Mouse (Mus musculus) intestine, embryonic 15.5 days (tissue): ENCODE results near the gene Zdhhc5. TPM values are rescaled to one million over a fixed set of nuclear protein-coding genes. Genes with fewer than 3 reads are reported as not detected.
"Not testable (repeated sequence)": the region's sequence is repeated elsewhere in the genome, so short reads cannot be mapped to it uniquely, and the experiment has no call there.

Source experiments
- ATAC-seq: fragments of 200-750 bp; cut with Nextera tagmentation; 2 replicates; pipeline ENCODE4 v1.8.0; 2017; ENCODE audit warnings: moderate TSS enrichment, moderate library complexity
- H3K27ac ChIP-seq: fragments of 300-500 bp; sonication (generic); 2 replicates; pipeline ENCODE4 v1.5.1; 2015; ENCODE audit warnings: mild to moderate bottlenecking, inconsistent platforms
- H3K27me3 ChIP-seq: fragments of 300-500 bp; sonication (generic); replicated peaks from 2 replicates; pipeline ENCODE4 v1.6.1; 2015; ENCODE audit warnings: inconsistent platforms
- H3K36me3 ChIP-seq: fragments of 300-500 bp; sonication (generic); 2 replicates; pipeline ENCODE4 v1.6.1; 2015; ENCODE audit warnings: inconsistent platforms
- H3K4me1 ChIP-seq: fragments of 300-500 bp; sonication (generic); replicated peaks from 2 replicates; pipeline ENCODE4 v1.6.1; 2015; ENCODE audit warnings: inconsistent platforms
- H3K4me2 ChIP-seq: fragments of 300-500 bp; sonication (generic); replicated peaks from 2 replicates; pipeline ENCODE4 v1.6.1; 2015; ENCODE audit warnings: mild to moderate bottlenecking, inconsistent platforms
- H3K4me3 ChIP-seq: fragments of 300-500 bp; sonication (generic); replicated peaks from 2 replicates; pipeline ENCODE4 v1.5.1; 2015; ENCODE audit warnings: inconsistent platforms
- H3K9ac ChIP-seq: fragments of 300-500 bp; sonication (generic); 2 replicates; pipeline ENCODE4 v1.6.1; 2015; ENCODE audit warnings: inconsistent platforms
- H3K9me3 ChIP-seq: fragments of 300-500 bp; sonication (generic); 2 replicates; pipeline ENCODE4 v1.6.1; 2016; ENCODE audit warnings: inconsistent platforms
- WGBS: fragments of 180-500 bp; shearing (Covaris S2); methylation state at CpG from one replicate; pipeline ENCODE4 v1.1.7; 2015; 5-methylcytosine and 5-hydroxymethylcytosine counted together
- polyA plus RNA-seq: library from polyadenylated mRNA; unstranded; fragments of >200 nt; fragmentation: Nextera tagmentation; extraction: Ambion mirVana; gene quantifications from 2 replicates; pipeline ENCODE4 v1.2.1, GENCODE M21; 2015

Zdhhc5 gene
- polyA plus RNA-seq, 1 experiment from 2014 or later = 26.5 TPM

GRCm38 (mm10) chr2:84679016-84679415 lies 36.0 kb downstream of the Zdhhc5 start, which contains the start of gene Tmx2:
Gene Tmx2, minus strand, starts transcription at chr2:84679140.
- H3K9me3 ChIP-seq = no peaks in the 10 kb centered on the region
- peak within 1 kb of the TSS; percentile 65 for H3K4me3 ChIP-seq
- peak within 1 kb of the TSS; percentile 77 for H3K27ac ChIP-seq
- H3K4me2 ChIP-seq = peak within 1 kb of the TSS; percentile 63
- H3K4me1 ChIP-seq = peaks cover 7% of the 10 kb centered on the region
- H3K27me3 ChIP-seq = no peaks in the 10 kb centered on the region
- ATAC-seq = no peak
- WGBS = 12% methylated on average over 8 of the region's 8 CpGs
- peaks cover 8% of the 10 kb centered on the region for H3K36me3 ChIP-seq
- H3K9ac ChIP-seq = peak within 1 kb of the TSS; percentile 74

- peaks cover 11% of the 10 kb centered on the region for H3K36me3 ChIP-seq
- peak within 1 kb of the TSS; percentile 70 for H3K4me2 ChIP-seq
- peak within 1 kb of the TSS; percentile 74 for H3K9ac ChIP-seq
- peak within 1 kb of the TSS; percentile 65 for H3K4me3 ChIP-seq
- H3K9me3 ChIP-seq = no peaks in the 10 kb centered on the region
- WGBS = under 1% methylated on average over 44 of the region's 44 CpGs
- peak; percentile 99 for ATAC-seq
- no peaks in the 10 kb centered on the region for H3K27me3 ChIP-seq
- H3K4me1 ChIP-seq = peaks cover 7% of the 10 kb centered on the region
- H3K27ac ChIP-seq = peak within 1 kb of the TSS; percentile 77
Observed at GRCm38 (mm10) chr2:84677968-84678880, 36.8 kb downstream of the Zdhhc5 start, which contains the start of the genes Gm28635 and Med19. Gene Gm28635, minus strand, starts transcription at chr2:84678041. Gene Med19, plus strand, starts transcription at chr2:84678402.

- H3K4me1 ChIP-seq = peaks cover 5% of the 10 kb centered on the region
Observed at GRCm38 (mm10) chr2:84677270-84677967, 37.6 kb downstream of the Zdhhc5 start.

GRCm38 (mm10) chr2:84671535-84671934 lies 43.4 kb downstream of the Zdhhc5 start:
- H3K27me3 ChIP-seq, H3K9me3 ChIP-seq, H3K4me1 ChIP-seq, ATAC-seq, H3K9ac ChIP-seq, H3K4me3 ChIP-seq, H3K4me2 ChIP-seq, H3K27ac ChIP-seq: not testable (repeated sequence)
- peaks cover 18% of the 10 kb centered on the region for H3K36me3 ChIP-seq
- 53% methylated on average over 4 of the region's 5 CpGs for whole genome bisulfite sequencing

More at GRCm38 (mm10) chr2:84677270-84677967, 37.6 kb downstream of the Zdhhc5 start:
- 6% methylated on average over 22 of the region's 22 CpGs for WGBS
- peak overlapping the region; percentile 58 for H3K4me3 ChIP-seq
- peak overlapping the region; percentile 56 for H3K27ac ChIP-seq
- ATAC-seq = peak; percentile 73
- H3K27me3 ChIP-seq = no peaks in the 10 kb centered on the region
- peaks cover 15% of the 10 kb centered on the region for H3K36me3 ChIP-seq
- no peaks in the 10 kb centered on the region for H3K9me3 ChIP-seq
- peak overlapping the region; percentile 70 for H3K4me2 ChIP-seq
- H3K9ac ChIP-seq = peak overlapping the region; percentile 57

GRCm38 (mm10) chr2:84670569-84670933 lies 44.4 kb downstream of the Zdhhc5 start, which contains the start of gene Selenoh:
Gene Selenoh, minus strand, starts transcription at chr2:84670770.
- H3K36me3 ChIP-seq = peaks cover 15% of the 10 kb centered on the region
- H3K4me1 ChIP-seq = peaks cover 7% of the 10 kb centered on the region
- peak within 1 kb of the TSS; percentile 89 for H3K9ac ChIP-seq
- H3K4me3 ChIP-seq = peak within 1 kb of the TSS; percentile 87
- no peaks in the 10 kb centered on the region for H3K9me3 ChIP-seq
- peak within 1 kb of the TSS; percentile 57 for H3K4me2 ChIP-seq
- ATAC-seq = peak; percentile 97
- WGBS = under 1% methylated on average over 20 of the region's 20 CpGs
- H3K27me3 ChIP-seq = no peaks in the 10 kb centered on the region
- H3K27ac ChIP-seq = peak within 1 kb of the TSS; percentile 93

- peaks cover 15% of the 10 kb centered on the region for H3K36me3 ChIP-seq
- peak overlapping the region; percentile 93 for H3K27ac ChIP-seq
Observed at GRCm38 (mm10) chr2:84669828-84670568, 45.0 kb downstream of the Zdhhc5 start.

GRCm38 (mm10) chr2:84666081-84666480 lies 48.9 kb downstream of the Zdhhc5 start:
- no peaks in the 10 kb centered on the region for H3K9me3 ChIP-seq
- no peak for ATAC-seq
- no peak overlapping the region for H3K9ac ChIP-seq
- no peak overlapping the region for H3K4me2 ChIP-seq
- H3K27me3 ChIP-seq = no peaks in the 10 kb centered on the region
- H3K36me3 ChIP-seq = 0 out of 2 replicates have a peak, but pooled peaks cover 3% of the 10 kb centered on the region
- H3K27ac ChIP-seq = no peak overlapping the region
- H3K4me1 ChIP-seq = peaks cover 6% of the 10 kb centered on the region
- H3K4me3 ChIP-seq = no peak overlapping the region
- WGBS = 52% methylated on average over 12 of the region's 12 CpGs

More at GRCm38 (mm10) chr2:84669828-84670568, 45.0 kb downstream of the Zdhhc5 start:
- Histone ChIP-seq H3K27me3 (no peaks in the 10 kb centered on the region), H3K9me3 (no peaks in the 10 kb centered on the region), H3K4me2 (peak overlapping the region; percentile 57), H3K4me3 (peak overlapping the region; percentile 87), H3K4me1 (peaks cover 7% of the 10 kb centered on the region), H3K9ac (peak overlapping the region; percentile 89)
- ATAC-seq = peak; percentile 84
- WGBS = 3% methylated on average over 39 of the region's 39 CpGs

GRCm38 (mm10) chr2:84662866-84663265 lies 52.1 kb downstream of the Zdhhc5 start:
- Histone ChIP-seq H3K36me3 (no peaks in the 10 kb centered on the region), H3K27ac (no peak overlapping the region), H3K4me2 (no peak overlapping the region), H3K4me1 (no peaks in the 10 kb centered on the region), H3K9ac (no peak overlapping the region), H3K9me3 (no peaks in the 10 kb centered on the region), H3K27me3 (no peaks in the 10 kb centered on the region), H3K4me3 (no peak overlapping the region)
- ATAC-seq = no peak
- 35% methylated on average over 2 of the region's 2 CpGs for WGBS

- no peak overlapping the region for H3K4me2 ChIP-seq
- WGBS = 57% methylated on average over 3 of the region's 3 CpGs
- H3K27ac ChIP-seq = no peak overlapping the region
- no peaks in the 10 kb centered on the region for H3K4me1 ChIP-seq
- peak; percentile 73 for ATAC-seq
- no peaks in the 10 kb centered on the region for H3K9me3 ChIP-seq
- H3K9ac ChIP-seq = no peak overlapping the region
- H3K4me3 ChIP-seq = no peak overlapping the region
- H3K36me3 ChIP-seq = no peaks in the 10 kb centered on the region
- no peaks in the 10 kb centered on the region for H3K27me3 ChIP-seq
Observed at GRCm38 (mm10) chr2:84660253-84660652, 54.7 kb downstream of the Zdhhc5 start.

GRCm38 (mm10) chr2:84658806-84659205 lies 56.2 kb downstream of the Zdhhc5 start, which contains the start of gene Btbd18:
Gene Btbd18, plus strand, starts transcription at chr2:84659079.
- WGBS = 94% methylated on average over 32 of the region's 32 CpGs
- ATAC-seq = no peak
- no peak within 1 kb of the TSS for H3K27ac ChIP-seq
- no peaks in the 10 kb centered on the region for H3K9me3 ChIP-seq
- no peak within 1 kb of the TSS for H3K4me2 ChIP-seq
- H3K4me3 ChIP-seq = no peak within 1 kb of the TSS
- H3K9ac ChIP-seq = no peak within 1 kb of the TSS
- H3K4me1 ChIP-seq = no peaks in the 10 kb centered on the region
- no peaks in the 10 kb centered on the region for H3K27me3 ChIP-seq
- H3K36me3 ChIP-seq = no peaks in the 10 kb centered on the region

- no peak overlapping the region for H3K9ac ChIP-seq
- H3K4me1 ChIP-seq = no peaks in the 10 kb centered on the region
- WGBS = 62% methylated on average over 1 of the region's 1 CpGs
Observed at GRCm38 (mm10) chr2:84655864-84656263, 59.1 kb downstream of the Zdhhc5 start.

More at GRCm38 (mm10) chr2:84655864-84656263, 59.1 kb downstream of the Zdhhc5 start:
- Histone ChIP-seq H3K27me3 (no peaks in the 10 kb centered on the region), H3K9me3 (no peaks in the 10 kb centered on the region), H3K4me2 (no peak overlapping the region), H3K4me3 (no peak overlapping the region), H3K36me3 (no peaks in the 10 kb centered on the region), H3K27ac (no peak overlapping the region)
- ATAC-seq = no peak
